Mouse (Mus musculus): ENCODE results near the gene Olfr348. TPM values are rescaled to one million over a fixed set of nuclear protein-coding genes. Genes with fewer than 3 reads are reported as not detected.

Gene Olfr348
- not detected in 2 replicates for polyA plus RNA-seq (2015; fragmentation: Nextera tagmentation; extraction: Ambion mirVana)

- ATAC-seq (replicated peaks; ENCODE audit: low FRiP score): no peak
- no peak within 1 kb of the TSS for H3K4me3 ChIP-seq (replicated peaks)
- no peak within 1 kb of the TSS for H3K27ac ChIP-seq
- WGBS: 83% methylated on average over 2 of the region's 2 CpGs
- H3K27me3 ChIP-seq: no peaks in the 10 kb centered on the region
- no peaks in the 10 kb centered on the region for H3K36me3 ChIP-seq
- H3K4me2 ChIP-seq: no peak within 1 kb of the TSS
- no peaks in the 10 kb centered on the region for H3K4me1 ChIP-seq
- peaks cover 4% of the 10 kb centered on the region; the same call in 1 of the 2 replicates for H3K9me3 ChIP-seq (replicated peaks)
- H3K9ac ChIP-seq: no peak within 1 kb of the TSS
These were observed at the start of gene Olfr348 for GRCm38 (mm10) chr2:36783976-36784375. Gene Olfr348 (plus strand): TSS chr2:36784276.

- Histone ChIP-seq H3K9ac (no peak overlapping the region), H3K36me3 (no peaks in the 10 kb centered on the region), H3K27me3 (no peaks in the 10 kb centered on the region), H3K4me1 (no peaks in the 10 kb centered on the region), H3K27ac (no peak overlapping the region), H3K4me3 (replicated peaks) (no peak overlapping the region), H3K9me3 (replicated peaks) (no peaks in the 10 kb centered on the region), H3K4me2 (no peak overlapping the region)
- no peak for ATAC-seq (replicated peaks; ENCODE audit: low FRiP score)
- WGBS: 58% methylated on average over 3 of the region's 3 CpGs
These were observed 47.9 kb upstream of the Olfr348 start for GRCm38 (mm10) chr2:36736226-36736625.

- Histone ChIP-seq H3K36me3 (no peaks in the 10 kb centered on the region), H3K27ac (no peak within 1 kb of the TSS), H3K4me2 (no peak within 1 kb of the TSS), H3K4me3 (replicated peaks) (no peak within 1 kb of the TSS), H3K4me1 (no peaks in the 10 kb centered on the region), H3K9ac (no peak within 1 kb of the TSS), H3K27me3 (no peaks in the 10 kb centered on the region), H3K9me3 (replicated peaks) (peaks cover 11% of the 10 kb centered on the region; the same call in 1 of the 2 replicates)
- WGBS: 84% methylated on average over 2 of the region's 2 CpGs
- ATAC-seq (replicated peaks; ENCODE audit: low FRiP score): no peak
These were observed 6.2 kb downstream of the Olfr348 start, which contains the start of gene Olfr50 for GRCm38 (mm10) chr2:36790238-36790637. Gene Olfr50 (plus strand): TSS chr2:36790538.

- no peak for ATAC-seq (replicated peaks; ENCODE audit: low FRiP score)
- H3K36me3 ChIP-seq: no peaks in the 10 kb centered on the region
- peaks cover 14% of the 10 kb centered on the region for H3K9me3 ChIP-seq (replicated peaks)
- no peaks in the 10 kb centered on the region for H3K4me1 ChIP-seq
- no peak within 1 kb of the TSS for H3K4me2 ChIP-seq
- no peak within 1 kb of the TSS for H3K9ac ChIP-seq
- 65% methylated on average over 1 of the region's 1 CpGs for WGBS
- no peaks in the 10 kb centered on the region for H3K27me3 ChIP-seq
- no peak within 1 kb of the TSS for H3K27ac ChIP-seq
- no peak within 1 kb of the TSS for H3K4me3 ChIP-seq (replicated peaks)
These were observed 32.9 kb downstream of the Olfr348 start, which contains the start of gene Olfr3 for GRCm38 (mm10) chr2:36816932-36817331. Gene Olfr3 (minus strand): TSS chr2:36817032.

Other genes starting within 250 kb of the Olfr348 start
- not detected in 2 replicates for gene Olfr344, start 217.6 kb upstream of the Olfr348 start, polyA plus RNA-seq (2015; fragmentation: Nextera tagmentation; extraction: Ambion mirVana)
- gene Olfr345, start 144.2 kb upstream of the Olfr348 start, polyA plus RNA-seq (2015; fragmentation: Nextera tagmentation; extraction: Ambion mirVana): not detected in 2 replicates
- not detected in 2 replicates for gene Olfr346, start 98.5 kb upstream of the Olfr348 start, polyA plus RNA-seq (2015; fragmentation: Nextera tagmentation; extraction: Ambion mirVana)
- gene Olfr347, start 52.4 kb upstream of the Olfr348 start, polyA plus RNA-seq (2015; fragmentation: Nextera tagmentation; extraction: Ambion mirVana): not detected in 2 replicates
- not detected in 2 replicates for gene Olfr50, start 6.3 kb downstream of the Olfr348 start, polyA plus RNA-seq (2015; fragmentation: Nextera tagmentation; extraction: Ambion mirVana)
- gene Olfr3, start 32.8 kb downstream of the Olfr348 start, polyA plus RNA-seq (2015; fragmentation: Nextera tagmentation; extraction: Ambion mirVana): not detected in 2 replicates
- not detected in 2 replicates for gene Olfr350, start 62.0 kb downstream of the Olfr348 start, polyA plus RNA-seq (2015; fragmentation: Nextera tagmentation; extraction: Ambion mirVana)
- not detected in 2 replicates for gene Olfr351, start 78.4 kb downstream of the Olfr348 start, polyA plus RNA-seq (2015; fragmentation: Nextera tagmentation; extraction: Ambion mirVana)
- gene Olfr352, start 84.2 kb downstream of the Olfr348 start, polyA plus RNA-seq (2015; fragmentation: Nextera tagmentation; extraction: Ambion mirVana): not detected in 2 replicates
- gene Olfr353, start 108.7 kb downstream of the Olfr348 start, polyA plus RNA-seq (2015; fragmentation: Nextera tagmentation; extraction: Ambion mirVana): not detected in 2 replicates
- gene Olfr354, start 121.4 kb downstream of the Olfr348 start, polyA plus RNA-seq (2015; fragmentation: Nextera tagmentation; extraction: Ambion mirVana): not detected in 2 replicates
- not detected in 2 replicates for gene Olfr355, start 144.6 kb downstream of the Olfr348 start, polyA plus RNA-seq (2015; fragmentation: Nextera tagmentation; extraction: Ambion mirVana)
- gene Olfr356, start 152.8 kb downstream of the Olfr348 start, polyA plus RNA-seq (2015; fragmentation: Nextera tagmentation; extraction: Ambion mirVana): not detected in 2 replicates
- not detected in 2 replicates for gene Olfr357, start 209.6 kb downstream of the Olfr348 start, polyA plus RNA-seq (2015; fragmentation: Nextera tagmentation; extraction: Ambion mirVana)
- gene Olfr358, start 225.1 kb downstream of the Olfr348 start, polyA plus RNA-seq (2015; fragmentation: Nextera tagmentation; extraction: Ambion mirVana): not detected in 2 replicates

All from kidney, embryonic 15.5 days (tissue).